ENCODE assay signal across 8 mouse cellular contexts in genomic region chr1:150391931-150392637, GRCm38 (mm10). TPM values are rescaled to one million over a fixed set of nuclear protein-coding genes. Genes with fewer than 3 reads are reported as not detected.
DNase-seq lines count a peak whose midpoint lies in the region; ATAC-seq and TF ChIP-seq lines count a peak whose summit lies in the region.

No protein-coding gene starts in this region.

- peaks cover 0 to 8% of the 10 kb centered on the region in 2 experiments; a peak in 3 of 4 replicates for H3K4me1 ChIP-seq in heart, embryonic 14.5 days (ENCODE audit: control insufficient read depth in 2 of 2, insufficient read depth in 2 of 2, low read length in 2 of 2)
- H3K4me1 ChIP-seq in forebrain, embryonic 16.5 days (replicated peaks; ENCODE audit: control insufficient read depth, insufficient read depth, low read length) = peaks cover 12% of the 10 kb centered on the region
- no peaks in the 10 kb centered on the region for H3K4me1 ChIP-seq in liver, postnatal 0 days (ENCODE audit: insufficient read depth)

- TF ChIP-seq CTCF in Patski (IDR thresholded peaks at IDR 0.05) = no peak
- TF ChIP-seq CTCF in liver, postnatal 0 days (IDR thresholded peaks at IDR 0.05; ENCODE audit: low read depth) = no peak

- ATAC-seq in heart, embryonic 14.5 days (ENCODE audit: insufficient number of reproducible peaks, insufficient read depth, low FRiP score, low read depth) = peak; percentile 0; the same call in 1 of the 2 replicates
- ATAC-seq in Patski = peak; percentile 7
- ATAC-seq in forebrain, embryonic 16.5 days = peak; percentile 18
- no peak; the same call in 1 of the 2 replicates for ATAC-seq in liver, postnatal 0 days

- peak overlapping the region; percentile 78 to 95 for H3K4me3 ChIP-seq in heart, embryonic 14.5 days (ENCODE audit: control insufficient read depth in 1 of 2, insufficient read depth in 1 of 2, low read depth in 1 of 2, low read length in 2 of 2)
- peak overlapping the region; percentile 54 for H3K4me3 ChIP-seq in forebrain, embryonic 16.5 days (replicated peaks; ENCODE audit: low read length)
- H3K4me3 ChIP-seq in liver, postnatal 0 days (ENCODE audit: low read depth, low read length) = peak overlapping the region; percentile 94

- no peaks in the 10 kb centered on the region for H3K9me3 ChIP-seq in heart, embryonic 14.5 days (ENCODE audit: control insufficient read depth, low read length)
- no peaks in the 10 kb centered on the region for H3K9me3 ChIP-seq in forebrain, embryonic 16.5 days (ENCODE audit: control insufficient read depth, low read length)
- no peaks in the 10 kb centered on the region for H3K9me3 ChIP-seq in liver, postnatal 0 days (ENCODE audit: low read length)

- H3K27ac ChIP-seq in heart, embryonic 14.5 days (replicated peaks in 1 of 2; ENCODE audit: control insufficient read depth in 1 of 2, insufficient read depth in 1 of 2, low read depth in 2 of 2, low read length in 2 of 2) = peak overlapping the region; percentile 96 to 97
- H3K27ac ChIP-seq in forebrain, embryonic 16.5 days (ENCODE audit: low read length) = peak overlapping the region; percentile 98
- H3K27ac ChIP-seq in liver, postnatal 0 days (ENCODE audit: low read depth) = peak overlapping the region; percentile 97

- in situ Hi-C loops in Patski (cut with MboI; ENCODE audit: low pct_unique_long_range_greater_than_20kb) = loop anchor here (25.0 kb wide), 1 partner anchor 280 kb away; the partner anchor contains the start of gene Ptgs2

- H3K9ac ChIP-seq in heart, embryonic 14.5 days (ENCODE audit: low read length) = peak overlapping the region; percentile 92
- peak overlapping the region; percentile 86 for H3K9ac ChIP-seq in forebrain, embryonic 16.5 days (replicated peaks; ENCODE audit: low read depth, low read length)
- H3K9ac ChIP-seq in liver, postnatal 0 days (replicated peaks) = peak overlapping the region; percentile 84

- POLR2A ChIA-PET in Patski (lab: Charles Lee) = no interaction called here

- peaks cover 51% of the 10 kb centered on the region for H3K36me3 ChIP-seq in heart, embryonic 14.5 days (ENCODE audit: control insufficient read depth, insufficient read depth, low read length)
- H3K36me3 ChIP-seq in forebrain, embryonic 16.5 days (ENCODE audit: control insufficient read depth, insufficient read depth) = peaks cover 9% of the 10 kb centered on the region; the same call in 1 of the 2 replicates
- peaks cover 32% of the 10 kb centered on the region for H3K36me3 ChIP-seq in liver, postnatal 0 days (replicated peaks; ENCODE audit: insufficient read depth, low read length)

- DNase-seq in heart, postnatal 4 days = no peak
- no peak for DNase-seq in Patski (ENCODE audit: low read depth, low spot score)
- no peak for DNase-seq in liver, postnatal 0 days
- DNase-seq in urinary bladder, postnatal 25 days (ENCODE audit: low spot score) = no peak
- DNase-seq in thymus, postnatal 25 days = no peak
- no peak for DNase-seq in adrenal gland, postnatal 36 days

- peak overlapping the region; percentile 80 for H3K4me2 ChIP-seq in heart, embryonic 14.5 days (ENCODE audit: low read length)
- peak overlapping the region; percentile 67 for H3K4me2 ChIP-seq in forebrain, embryonic 16.5 days (ENCODE audit: low read length)
- peak overlapping the region; percentile 82 for H3K4me2 ChIP-seq in liver, postnatal 0 days (ENCODE audit: low read depth, low read length)

- TF ChIP-seq EP300 in liver, postnatal 0 days (IDR thresholded peaks at IDR 0.05; ENCODE audit: low read depth) = no peak

- WGBS in heart, embryonic 14.5 days = 18% methylated on average over 11 of the region's 11 CpGs
- 25% methylated on average over 11 of the region's 11 CpGs for WGBS in forebrain, embryonic 16.5 days
- WGBS in liver, postnatal 0 days (ENCODE audit: insufficient replicate concordance) = 10% methylated on average over 11 of the region's 11 CpGs

- CTCF ChIA-PET in Patski (lab: Charles Lee) = interaction anchor here (0.8 to 2.3 kb wide), 3 partner anchors 11 to 317 kb away, joined by 3 to 18 read pairs (median 3); no protein-coding TSS in a partner anchor

- H3K27me3 ChIP-seq in heart, embryonic 14.5 days (ENCODE audit: control insufficient read depth, insufficient read depth, low read length) = no peaks in the 10 kb centered on the region
- H3K27me3 ChIP-seq in Patski = no peaks in the 10 kb centered on the region
- no peaks in the 10 kb centered on the region for H3K27me3 ChIP-seq in forebrain, embryonic 16.5 days (replicated peaks; ENCODE audit: control insufficient read depth, insufficient read depth, low read length)
- no peaks in the 10 kb centered on the region for H3K27me3 ChIP-seq in liver, postnatal 0 days (ENCODE audit: insufficient read depth, low read length)

RNA-seq across cellular contexts. Expression of gene Tpr, which starts 0.6 kb away (rescaled TPM):
- 133 and 134 TPM in 2 replicates for polyA plus RNA-seq in heart, embryonic 14.5 days (2014; fragmentation: Nextera tagmentation; extraction: Ambion mirVana)
- total RNA-seq in heart, postnatal 4 days (2021) = 100 to 1,000 TPM; 162 to 165 TPM
- polyA plus RNA-seq in Patski (2021) = 189 TPM
- 134 and 141 TPM in 2 replicates for polyA plus RNA-seq in forebrain, embryonic 16.5 days (2015; fragmentation: Nextera tagmentation; extraction: Ambion mirVana)
- polyA plus RNA-seq in liver, postnatal 0 days (2015; fragmentation: Nextera tagmentation; extraction: Ambion mirVana) = 68.2 and 69.3 TPM in 2 replicates
- 100 to 1,000 TPM; 123 to 128 TPM for total RNA-seq in adrenal gland, postnatal 36 days (2021)

RNA-seq across cellular contexts. Expression of gene Odr4, which starts 0.8 kb away (rescaled TPM):
- polyA plus RNA-seq in heart, embryonic 14.5 days (2014; fragmentation: Nextera tagmentation; extraction: Ambion mirVana) = 37.8 and 43.1 TPM in 2 replicates
- 10 to 100 TPM; 23.7 to 24.5 TPM for total RNA-seq in heart, postnatal 4 days (2021)
- 54.7 TPM for polyA plus RNA-seq in Patski (2021)
- 46.3 and 48.1 TPM in 2 replicates for polyA plus RNA-seq in forebrain, embryonic 16.5 days (2015; fragmentation: Nextera tagmentation; extraction: Ambion mirVana)
- 16.4 and 20.4 TPM in 2 replicates for polyA plus RNA-seq in liver, postnatal 0 days (2015; fragmentation: Nextera tagmentation; extraction: Ambion mirVana)
- total RNA-seq in adrenal gland, postnatal 36 days (2021) = 10 to 100 TPM; 45.2 to 48.1 TPM
